Mouse (Mus musculus) cortical plate, adult 2 months (tissue): ENCODE data around the gene Gm9857.

Experiments used
- CTCF ChIP-seq: fragments of 200-500 bp; IDR thresholded peaks from 2 replicates; pipeline ENCODE4 v1.5.1; 2011; ENCODE audit warnings: mild to moderate bottlenecking, control low read depth, low read length; ENCODE audit not compliant: insufficient read depth; ENCODE audit errors: extremely low read depth
- POLR2A ChIP-seq: fragments of 200-500 bp; IDR thresholded peaks from 2 replicates; pipeline ENCODE4 v1.6.1; 2011; ENCODE audit warnings: mild to moderate bottlenecking, low read length, control low read depth; ENCODE audit not compliant: insufficient read depth; ENCODE audit errors: extremely low read depth

GRCm38 (mm10) chr3:108983989-108984388 lies 43.7 kb upstream of the Gm9857 start:
- TF ChIP-seq CTCF (no peak), POLR2A (no peak)
